Mouse (Mus musculus) cortical plate, adult 2 months (tissue): ENCODE measurements around the gene Pitpnb. TPM values are rescaled to one million over a fixed set of nuclear protein-coding genes. Genes with fewer than 3 reads are reported as not detected.
A peak's percentile ranks its signal among the peaks of the same experiment; 100 is the strongest.

Experiments used
- H3K27ac ChIP-seq: fragments of 200-500 bp; 2 replicates; pipeline ENCODE4 v1.5.1; 2012; ENCODE audit warnings: low read length, control low read depth, inconsistent platforms; ENCODE audit not compliant: insufficient read depth
- H3K4me1 ChIP-seq: fragments of 200-500 bp; 2 replicates; pipeline ENCODE4 v1.6.1; 2011; ENCODE audit warnings: low read length; ENCODE audit not compliant: control insufficient read depth, insufficient read depth
- H3K4me3 ChIP-seq: fragments of 200-500 bp; 2 replicates; pipeline ENCODE4 v1.5.1; 2011; ENCODE audit warnings: mild to moderate bottlenecking, low read length, control low read depth; ENCODE audit not compliant: insufficient read depth
- CTCF ChIP-seq: fragments of 200-500 bp; IDR thresholded peaks from 2 replicates; pipeline ENCODE4 v1.5.1; 2011; ENCODE audit warnings: mild to moderate bottlenecking, control low read depth, low read length; ENCODE audit not compliant: insufficient read depth; ENCODE audit errors: extremely low read depth
- POLR2A ChIP-seq: fragments of 200-500 bp; IDR thresholded peaks from 2 replicates; pipeline ENCODE4 v1.6.1; 2011; ENCODE audit warnings: mild to moderate bottlenecking, low read length, control low read depth; ENCODE audit not compliant: insufficient read depth; ENCODE audit errors: extremely low read depth
- polyA plus RNA-seq: library from polyadenylated mRNA; depleted of rRNA; stranded (reverse); fragments of >200 nt; gene quantifications from 2 replicates; pipeline ENCODE4 v1.2.3, GENCODE M21; 2012

Gene Pitpnb
- polyA plus RNA-seq, 1 experiment, result 71.4 TPM

GRCm38 (mm10) chr5:111418202-111419120, 87.9 kb downstream of the Pitpnb start:
- TF ChIP-seq POLR2A, result no peak
- H3K4me3 ChIP-seq, result peak overlapping the region; percentile 75
- no peaks in the 10 kb centered on the region for H3K4me1 ChIP-seq
- peak overlapping the region; percentile 82 for H3K27ac ChIP-seq

- TF ChIP-seq POLR2A (no peak), CTCF (no peak)
- Histone ChIP-seq H3K4me3 (peak overlapping the region; percentile 75), H3K27ac (peak overlapping the region; percentile 91), H3K4me1 (no peaks in the 10 kb centered on the region)
Measured at GRCm38 (mm10) chr5:111419121-111419881, 88.7 kb downstream of the Pitpnb start.

GRCm38 (mm10) chr5:111420011-111420691, 89.6 kb downstream of the Pitpnb start:
- TF ChIP-seq CTCF, result no peak
- TF ChIP-seq POLR2A, result no peak
- Histone ChIP-seq H3K27ac (peak overlapping the region; percentile 91), H3K4me1 (no peaks in the 10 kb centered on the region), H3K4me3 (peak overlapping the region; percentile 75)

- Histone ChIP-seq H3K4me3 (peak overlapping the region; percentile 75), H3K27ac (peak overlapping the region; percentile 91), H3K4me1 (no peaks in the 10 kb centered on the region)
- TF ChIP-seq CTCF (no peak), POLR2A (no peak)
Measured at GRCm38 (mm10) chr5:111420896-111421295, 90.3 kb downstream of the Pitpnb start.

GRCm38 (mm10) chr5:111421424-111421823, 90.9 kb downstream of the Pitpnb start:
- TF ChIP-seq POLR2A (no peak), CTCF (no peak)
- H3K4me3 ChIP-seq, result peak overlapping the region; percentile 75
- H3K27ac ChIP-seq, result peak overlapping the region; percentile 91
- H3K4me1 ChIP-seq, result no peaks in the 10 kb centered on the region

- Histone ChIP-seq H3K27ac (no peak overlapping the region), H3K4me3 (peak overlapping the region; percentile 75), H3K4me1 (no peaks in the 10 kb centered on the region)
- TF ChIP-seq POLR2A (no peak), CTCF (no peak)
Measured at GRCm38 (mm10) chr5:111422058-111422800, 91.7 kb downstream of the Pitpnb start.

- TF ChIP-seq CTCF (no peak), POLR2A (no peak)
- no peaks in the 10 kb centered on the region for H3K4me1 ChIP-seq
- no peak overlapping the region for H3K27ac ChIP-seq
- peak overlapping the region; percentile 75 for H3K4me3 ChIP-seq
Measured at GRCm38 (mm10) chr5:111423011-111423410, 92.4 kb downstream of the Pitpnb start.

GRCm38 (mm10) chr5:111423616-111424015, 93.1 kb downstream of the Pitpnb start:
- no peaks in the 10 kb centered on the region; the same call in 1 of the 2 replicates for H3K4me1 ChIP-seq
- no peak for TF ChIP-seq POLR2A
- TF ChIP-seq CTCF, result no peak
- H3K4me3 ChIP-seq, result peak overlapping the region; percentile 75
- no peak overlapping the region for H3K27ac ChIP-seq
